Mouse (Mus musculus): ENCODE measurements around the gene Aspa.
"Not testable (repeated sequence)": the region's sequence is repeated elsewhere in the genome, so short reads cannot be mapped to it uniquely, and the experiment has no call there.

Aspa gene

GRCm38 (mm10) chr11:73329442-73329841, at the start of gene Aspa, which contains the start of the genes Gm49340 and Spata22:
TSS of gene Aspa (minus strand) at chr11:73329596.
TSS of gene Gm49340 (plus strand) at chr11:73329741.
TSS of gene Spata22 (plus strand) at chr11:73329741.
- DNase-seq (ENCODE audit: low spot score in 2 of 2) = no peak

- no peak for DNase-seq (ENCODE audit: low spot score in 2 of 2)
Observed at GRCm38 (mm10) chr11:73370946-73371345, 41.5 kb upstream of the Aspa start, which contains the start of gene Olfr376. TSS of gene Olfr376 (plus strand) at chr11:73371246.

- no peak for DNase-seq (ENCODE audit: low spot score in 2 of 2)
Observed at GRCm38 (mm10) chr11:73350483-73350882, 21.1 kb upstream of the Aspa start, which contains the start of gene Olfr20. TSS of gene Olfr20 (plus strand) at chr11:73350783.

GRCm38 (mm10) chr11:73336919-73337318, 7.5 kb upstream of the Aspa start:
- no peak for DNase-seq (ENCODE audit: low spot score in 2 of 2)

- DNase-seq (ENCODE audit: low spot score in 2 of 2) = no peak
Observed at GRCm38 (mm10) chr11:73333357-73333756, 4.0 kb upstream of the Aspa start.

- no peak for DNase-seq (ENCODE audit: low spot score in 2 of 2)
Observed at GRCm38 (mm10) chr11:73327361-73327760, 2.0 kb downstream of the Aspa start.

GRCm38 (mm10) chr11:73326485-73326886, 2.9 kb downstream of the Aspa start:
- no peak for DNase-seq (ENCODE audit: low spot score in 2 of 2)

GRCm38 (mm10) chr11:73323906-73324830, 5.2 kb downstream of the Aspa start:
- no peak for DNase-seq (ENCODE audit: low spot score in 2 of 2)

- not testable (repeated sequence) for DNase-seq (ENCODE audit: low spot score in 2 of 2)
Observed at GRCm38 (mm10) chr11:73321064-73321463, 8.3 kb downstream of the Aspa start.

GRCm38 (mm10) chr11:73318581-73318980, 10.8 kb downstream of the Aspa start:
- not testable (repeated sequence) for DNase-seq (ENCODE audit: low spot score in 2 of 2)

- no peak for DNase-seq (ENCODE audit: low spot score in 2 of 2)
Observed at GRCm38 (mm10) chr11:73315961-73316360, 13.4 kb downstream of the Aspa start.

- no peak for DNase-seq (ENCODE audit: low spot score in 2 of 2)
Observed at GRCm38 (mm10) chr11:73303123-73303522, 26.3 kb downstream of the Aspa start.

- no peak for DNase-seq (ENCODE audit: low spot score in 2 of 2)
Observed at GRCm38 (mm10) chr11:73289621-73290020, 39.8 kb downstream of the Aspa start.

- DNase-seq (ENCODE audit: low spot score in 2 of 2) = no peak
Observed at GRCm38 (mm10) chr11:73284351-73284750, 45.0 kb downstream of the Aspa start.

- no peak for DNase-seq (ENCODE audit: low spot score in 2 of 2)
Observed at GRCm38 (mm10) chr11:73283926-73284325, 45.5 kb downstream of the Aspa start.

GRCm38 (mm10) chr11:73283369-73283768, 46.0 kb downstream of the Aspa start:
- DNase-seq (ENCODE audit: low spot score in 2 of 2) = no peak

- DNase-seq (ENCODE audit: low spot score in 2 of 2) = peak; percentile 39 to 53
Observed at GRCm38 (mm10) chr11:73281528-73282027, 47.8 kb downstream of the Aspa start.

- no peak for DNase-seq (ENCODE audit: low spot score in 2 of 2)
Observed at GRCm38 (mm10) chr11:73280710-73281109, 48.7 kb downstream of the Aspa start.

GRCm38 (mm10) chr11:73274821-73275220, 54.6 kb downstream of the Aspa start:
- no peak for DNase-seq (ENCODE audit: low spot score in 2 of 2)

GRCm38 (mm10) chr11:73267267-73267666, 62.1 kb downstream of the Aspa start, which contains the start of gene Trpv3:
TSS of gene Trpv3 (plus strand) at chr11:73267388.
- no peak for DNase-seq (ENCODE audit: low spot score in 2 of 2)

- no peak for DNase-seq (ENCODE audit: low spot score in 2 of 2)
Observed at GRCm38 (mm10) chr11:73261385-73261784, 68.0 kb downstream of the Aspa start.

GRCm38 (mm10) chr11:73260457-73260856, 68.9 kb downstream of the Aspa start:
- no peak for DNase-seq (ENCODE audit: low spot score in 2 of 2)

GRCm38 (mm10) chr11:73258664-73259063, 70.7 kb downstream of the Aspa start:
- no peak for DNase-seq (ENCODE audit: low spot score in 2 of 2)
